Mouse (Mus musculus): ENCODE measurements around the gene Aifm2. TPM values are rescaled to one million over a fixed set of nuclear protein-coding genes. Genes with fewer than 3 reads are reported as not detected.

Aifm2 gene
- polyA plus RNA-seq, 1 experiment, result 29.0 TPM

DNA sequence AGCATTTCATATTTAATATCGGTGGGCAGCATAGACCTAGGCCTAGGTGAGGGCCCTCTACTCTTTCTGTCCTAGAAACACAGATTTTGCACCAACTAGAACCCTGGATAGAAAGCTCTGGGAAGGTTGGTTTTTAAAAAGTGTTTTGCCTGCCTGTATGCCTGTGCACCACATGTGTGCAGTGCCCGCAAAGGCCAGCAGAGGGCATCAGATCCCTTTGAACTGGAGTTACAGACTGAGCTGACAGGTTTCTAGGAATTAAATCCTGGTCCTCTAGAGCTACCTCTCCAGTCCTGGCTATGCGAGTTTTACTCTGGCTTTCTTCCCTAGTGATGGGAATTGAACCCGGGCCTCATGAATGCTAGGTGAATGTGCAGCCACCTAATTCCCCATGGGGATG is 30.1 kb downstream of the Aifm2 start:
- no peaks in the 10 kb centered on the region for H3K36me3 ChIP-seq (ENCODE audit: control insufficient read depth, insufficient read depth, low read length)
- no peak overlapping the region for H3K27ac ChIP-seq (ENCODE audit: insufficient read depth, low read depth, low read length)
- 91% methylated on average over 4 of the region's 4 CpGs for WGBS
- no peak overlapping the region for H3K4me3 ChIP-seq (ENCODE audit: insufficient read depth, low read depth, low read length)
- no peaks in the 10 kb centered on the region for H3K27me3 ChIP-seq (replicated peaks; ENCODE audit: control insufficient read depth, insufficient read depth, low read length)
- DNase-seq, result peak; percentile 41
- H3K4me1 ChIP-seq (ENCODE audit: control insufficient read depth, insufficient read depth, low read length), result no peaks in the 10 kb centered on the region
- peak; percentile 53 for TF ChIP-seq CTCF (conservative IDR thresholded peaks at IDR 0.05; ENCODE audit: insufficient read depth, insufficient read length, low read depth, low read length)
- no peak for TF ChIP-seq POLR2A (IDR thresholded peaks at IDR 0.05; ENCODE audit: low read depth, low read length)

DNA sequence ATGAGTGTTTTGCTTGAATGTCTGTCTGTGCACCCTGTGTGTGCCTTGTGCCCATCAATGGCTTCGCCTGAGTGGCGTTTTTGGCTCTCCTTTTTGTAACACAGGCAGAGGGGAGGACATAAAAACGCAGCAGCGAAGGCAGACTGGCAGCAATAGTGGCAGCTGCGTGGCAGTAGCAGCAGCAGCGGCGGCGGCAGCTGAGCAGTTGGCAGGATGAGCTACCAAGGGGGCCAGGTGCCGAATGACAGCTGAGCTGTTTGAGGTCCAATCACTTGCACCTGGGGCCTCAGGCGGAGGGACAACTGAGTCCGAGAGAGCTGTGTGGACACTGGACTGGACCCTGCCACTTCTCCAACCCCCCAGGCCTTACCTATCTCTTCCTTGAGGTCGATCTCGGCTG is 32.2 kb downstream of the Aifm2 start:
- Histone ChIP-seq H3K4me1 (ENCODE audit: control insufficient read depth, insufficient read depth, low read length) (no peaks in the 10 kb centered on the region), H3K36me3 (ENCODE audit: control insufficient read depth, insufficient read depth, low read length) (no peaks in the 10 kb centered on the region), H3K4me3 (ENCODE audit: insufficient read depth, low read depth, low read length) (no peak overlapping the region), H3K27ac (ENCODE audit: insufficient read depth, low read depth, low read length) (no peak overlapping the region), H3K27me3 (replicated peaks; ENCODE audit: control insufficient read depth, insufficient read depth, low read length) (no peaks in the 10 kb centered on the region)
- DNase-seq, result no peak
- TF ChIP-seq POLR2A (IDR thresholded peaks at IDR 0.05; ENCODE audit: low read depth, low read length) (no peak), CTCF (conservative IDR thresholded peaks at IDR 0.05; ENCODE audit: insufficient read depth, insufficient read length, low read depth, low read length) (no peak)
- 94% methylated on average over 13 of the region's 13 CpGs for WGBS

DNA sequence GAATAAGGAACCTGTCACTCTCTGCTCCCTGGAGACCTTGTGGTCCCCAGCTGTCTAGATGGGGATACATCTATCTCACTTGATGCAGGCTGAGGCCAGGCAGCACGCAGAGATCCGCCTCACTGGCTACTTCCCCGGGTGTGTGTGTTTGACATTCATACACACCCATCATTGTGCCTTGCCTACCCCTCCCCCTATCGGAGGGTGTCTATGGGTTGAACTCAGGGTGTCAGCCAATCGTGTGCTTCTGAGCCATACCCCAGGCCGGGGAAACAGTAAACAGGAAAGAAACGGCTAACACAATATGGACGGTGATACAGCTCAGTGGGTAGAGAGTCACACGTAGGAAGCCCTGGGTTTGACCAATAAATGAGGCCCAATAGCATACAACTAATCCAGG is 35.0 kb downstream of the Aifm2 start:
- Histone ChIP-seq H3K4me3 (ENCODE audit: insufficient read depth, low read depth, low read length) (no peak overlapping the region), H3K4me1 (ENCODE audit: control insufficient read depth, insufficient read depth, low read length) (no peaks in the 10 kb centered on the region), H3K27me3 (replicated peaks; ENCODE audit: control insufficient read depth, insufficient read depth, low read length) (no peaks in the 10 kb centered on the region), H3K36me3 (ENCODE audit: control insufficient read depth, insufficient read depth, low read length) (no peaks in the 10 kb centered on the region), H3K27ac (ENCODE audit: insufficient read depth, low read depth, low read length) (no peak overlapping the region)
- no peak for DNase-seq
- WGBS, result 85% methylated on average over 9 of the region's 9 CpGs
- TF ChIP-seq POLR2A (IDR thresholded peaks at IDR 0.05; ENCODE audit: low read depth, low read length), result no peak
- TF ChIP-seq CTCF (conservative IDR thresholded peaks at IDR 0.05; ENCODE audit: insufficient read depth, insufficient read length, low read depth, low read length), result no peak

DNA sequence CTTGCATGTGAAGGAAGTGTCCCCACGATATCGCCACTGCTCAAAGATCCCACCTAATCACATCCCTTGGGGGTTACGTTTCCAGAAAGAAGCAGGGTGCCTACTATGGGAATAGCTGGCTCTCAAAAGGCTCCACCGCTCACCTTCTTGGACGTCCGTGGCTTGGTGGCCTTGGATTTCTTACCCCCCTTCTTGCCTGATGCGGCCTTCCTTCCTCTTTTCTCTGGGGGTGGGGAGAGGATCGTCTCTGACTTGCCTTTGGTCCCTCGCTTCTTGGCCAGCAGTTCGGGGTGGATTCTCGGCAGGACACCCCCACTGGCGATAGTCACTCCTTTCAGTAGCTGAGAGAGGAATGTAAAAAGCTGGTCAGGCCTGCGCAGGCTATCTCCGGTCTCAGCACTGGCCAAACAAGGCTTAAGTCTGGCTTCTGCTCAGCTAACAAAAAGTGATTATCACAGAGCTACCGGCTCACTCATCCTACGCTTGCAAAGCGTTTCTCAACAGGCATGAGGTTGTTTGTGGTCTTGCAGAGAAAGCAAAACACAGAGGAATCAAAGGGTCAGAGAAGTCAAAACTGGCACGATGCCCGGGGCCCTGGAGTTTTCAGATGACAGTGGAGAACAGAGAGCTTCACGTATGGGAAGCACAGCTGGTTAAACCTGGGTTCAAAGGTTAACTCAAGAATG is 36.6 kb downstream of the Aifm2 start:
- DNase-seq, result peak; percentile 91
- TF ChIP-seq CTCF (conservative IDR thresholded peaks at IDR 0.05; ENCODE audit: insufficient read depth, insufficient read length, low read depth, low read length), result no peak
- TF ChIP-seq POLR2A (IDR thresholded peaks at IDR 0.05; ENCODE audit: low read depth, low read length), result no peak
- Histone ChIP-seq H3K27ac (ENCODE audit: insufficient read depth, low read depth, low read length) (peak overlapping the region; percentile 48; the same call in 1 of the 2 replicates), H3K4me3 (ENCODE audit: insufficient read depth, low read depth, low read length) (no peak overlapping the region), H3K27me3 (replicated peaks; ENCODE audit: control insufficient read depth, insufficient read depth, low read length) (no peaks in the 10 kb centered on the region), H3K4me1 (ENCODE audit: control insufficient read depth, insufficient read depth, low read length) (no peaks in the 10 kb centered on the region), H3K36me3 (ENCODE audit: control insufficient read depth, insufficient read depth, low read length) (no peaks in the 10 kb centered on the region)
- WGBS, result 53% methylated on average over 20 of the region's 20 CpGs

DNA sequence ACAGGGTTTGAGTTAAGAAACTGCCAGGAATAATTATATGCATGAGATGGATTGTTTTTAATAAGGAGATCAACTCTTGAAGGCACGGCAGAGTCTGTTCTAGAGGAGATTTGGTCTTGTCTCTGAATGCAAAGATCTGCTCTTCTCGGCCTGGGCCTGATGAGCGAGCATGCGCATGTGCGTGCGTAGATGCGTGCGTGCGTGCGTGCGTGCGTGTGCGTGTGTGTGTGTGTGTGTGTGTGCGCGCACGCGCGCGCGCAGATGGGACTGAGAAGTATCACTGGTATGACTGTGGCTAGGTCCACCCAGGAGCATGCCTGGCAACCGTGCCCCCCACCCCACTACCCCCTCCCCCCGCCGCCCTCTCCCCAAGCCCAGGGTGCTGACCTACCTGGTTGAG is 38.0 kb downstream of the Aifm2 start:
- H3K4me1 ChIP-seq (ENCODE audit: control insufficient read depth, insufficient read depth, low read length), result no peaks in the 10 kb centered on the region
- DNase-seq, result no peak
- H3K4me3 ChIP-seq (ENCODE audit: insufficient read depth, low read depth, low read length), result no peak overlapping the region
- no peaks in the 10 kb centered on the region for H3K27me3 ChIP-seq (replicated peaks; ENCODE audit: control insufficient read depth, insufficient read depth, low read length)
- no peak overlapping the region for H3K27ac ChIP-seq (ENCODE audit: insufficient read depth, low read depth, low read length)
- no peak for TF ChIP-seq CTCF (conservative IDR thresholded peaks at IDR 0.05; ENCODE audit: insufficient read depth, insufficient read length, low read depth, low read length)
- TF ChIP-seq POLR2A (IDR thresholded peaks at IDR 0.05; ENCODE audit: low read depth, low read length), result no peak
- H3K36me3 ChIP-seq (ENCODE audit: control insufficient read depth, insufficient read depth, low read length), result no peaks in the 10 kb centered on the region
- 90% methylated on average over 23 of the region's 23 CpGs for WGBS

DNA sequence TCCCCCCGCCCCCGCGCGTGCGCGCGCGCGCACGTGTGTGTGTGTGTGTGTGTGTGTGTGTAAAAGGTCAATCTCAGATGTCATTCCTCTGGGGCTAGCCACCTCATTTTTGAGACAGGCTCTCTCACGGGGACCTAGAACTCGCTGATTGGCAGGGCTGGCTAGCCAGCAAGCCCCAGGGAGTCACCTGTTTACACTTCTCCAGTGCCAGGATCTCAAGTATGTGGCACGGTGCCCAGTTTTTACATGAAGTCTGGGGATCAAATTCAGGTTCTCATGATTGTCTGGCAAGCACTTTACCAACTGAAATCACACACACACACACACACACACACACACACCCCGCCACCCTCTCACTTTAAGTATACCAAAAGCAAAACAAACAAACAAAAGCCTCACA is 42.0 kb downstream of the Aifm2 start:
- H3K27ac ChIP-seq (ENCODE audit: insufficient read depth, low read depth, low read length), result no peak overlapping the region
- WGBS, result 79% methylated on average over 14 of the region's 14 CpGs
- TF ChIP-seq POLR2A (IDR thresholded peaks at IDR 0.05; ENCODE audit: low read depth, low read length) (no peak), CTCF (conservative IDR thresholded peaks at IDR 0.05; ENCODE audit: insufficient read depth, insufficient read length, low read depth, low read length) (no peak)
- H3K4me1 ChIP-seq (ENCODE audit: control insufficient read depth, insufficient read depth, low read length), result no peaks in the 10 kb centered on the region
- no peaks in the 10 kb centered on the region for H3K27me3 ChIP-seq (replicated peaks; ENCODE audit: control insufficient read depth, insufficient read depth, low read length)
- DNase-seq, result peak; percentile 67
- no peaks in the 10 kb centered on the region for H3K36me3 ChIP-seq (ENCODE audit: control insufficient read depth, insufficient read depth, low read length)
- no peak overlapping the region for H3K4me3 ChIP-seq (ENCODE audit: insufficient read depth, low read depth, low read length)

DNA sequence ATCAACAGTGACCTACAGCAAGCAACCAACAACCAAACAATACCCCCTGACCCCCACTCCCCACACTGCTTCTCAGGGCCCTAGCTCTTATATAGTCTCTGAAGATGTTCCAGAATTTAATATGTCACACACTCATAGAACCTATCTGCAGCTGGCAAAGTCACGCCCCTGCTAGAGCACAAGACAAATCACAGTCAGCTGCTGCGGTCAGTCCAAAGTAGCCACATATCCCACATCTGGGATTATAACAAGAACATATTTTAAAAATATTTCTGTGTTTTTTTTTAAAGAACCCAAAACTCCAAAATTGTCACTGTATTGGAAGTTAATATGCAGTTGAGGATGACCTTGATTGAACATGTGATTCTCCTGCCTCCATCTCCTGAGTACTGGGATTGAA is 43.8 kb downstream of the Aifm2 start:
- DNase-seq, result no peak
- Histone ChIP-seq H3K4me3 (ENCODE audit: insufficient read depth, low read depth, low read length) (no peak overlapping the region), H3K4me1 (ENCODE audit: control insufficient read depth, insufficient read depth, low read length) (no peaks in the 10 kb centered on the region), H3K27ac (ENCODE audit: insufficient read depth, low read depth, low read length) (no peak overlapping the region), H3K27me3 (replicated peaks; ENCODE audit: control insufficient read depth, insufficient read depth, low read length) (no peaks in the 10 kb centered on the region), H3K36me3 (ENCODE audit: control insufficient read depth, insufficient read depth, low read length) (no peaks in the 10 kb centered on the region)
- WGBS, result 93% methylated on average over 2 of the region's 2 CpGs
- TF ChIP-seq CTCF (conservative IDR thresholded peaks at IDR 0.05; ENCODE audit: insufficient read depth, insufficient read length, low read depth, low read length) (no peak), POLR2A (IDR thresholded peaks at IDR 0.05; ENCODE audit: low read depth, low read length) (no peak)
